Mouse (Mus musculus) erythroblast, embryonic 14.5 days (primary cell): ENCODE measurements around the gene Gpc6.

Experiments used
- GATA1 ChIP-seq: IDR thresholded peaks from 2 replicates; pipeline ENCODE4 v1.6.1; 2012; ENCODE audit warnings: low read length, inconsistent platforms, mixed read lengths
- TAL1 ChIP-seq: IDR thresholded peaks from 3 replicates; pipeline ENCODE4 v1.6.1; 2012; ENCODE audit warnings: low read length, inconsistent platforms, mixed read lengths

DNA sequence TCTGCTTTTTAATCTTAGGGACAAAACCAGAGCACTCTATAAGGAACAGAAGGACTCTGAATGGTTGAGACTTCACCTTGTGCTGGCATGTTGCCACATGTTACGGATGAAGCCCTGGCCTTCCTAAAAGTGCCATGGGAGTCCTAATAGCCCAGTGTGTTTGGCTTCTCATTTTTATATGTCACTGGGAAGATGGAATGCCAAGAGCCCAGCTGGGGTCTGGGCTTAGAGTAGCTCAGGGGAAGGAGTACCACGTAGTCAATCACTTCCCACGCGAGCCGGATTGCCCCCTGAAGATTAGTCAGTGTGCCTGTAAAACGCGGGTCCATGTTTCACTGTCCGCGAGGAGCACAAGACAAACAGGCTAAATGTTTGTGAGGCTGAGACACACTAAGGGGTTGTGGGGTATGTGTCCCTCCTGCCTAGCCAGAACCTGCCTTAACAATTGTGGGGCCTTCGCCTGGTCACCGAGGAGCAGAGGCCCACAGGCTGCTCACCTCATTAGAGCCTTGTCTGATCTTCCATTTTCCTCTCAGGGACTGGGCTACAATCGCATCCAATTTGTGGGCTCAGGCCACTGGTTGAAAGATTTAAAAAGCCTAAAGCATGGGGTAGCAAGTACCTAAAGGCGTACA is 852.9 kb downstream of the Gpc6 start:
- TF ChIP-seq GATA1 = no peak
- TF ChIP-seq TAL1 = no peak
